Mouse (Mus musculus) kidney, embryonic 14.5 days (tissue): Measurements from ENCODE around the gene Smoc1. TPM values are rescaled to one million over a fixed set of nuclear protein-coding genes. Genes with fewer than 3 reads are reported as not detected.

Source experiments
- ATAC-seq: fragments of 200-750 bp; cut with Nextera tagmentation; 2 replicates; pipeline ENCODE4 v1.8.0; 2017; ENCODE audit warnings: moderate number of reproducible peaks, mild to moderate bottlenecking, moderate TSS enrichment, moderate library complexity; ENCODE audit not compliant: low FRiP score, low TSS enrichment
- H3K27ac ChIP-seq: fragments of 300-500 bp; sonication (generic); 2 replicates; pipeline ENCODE4 v1.5.1; 2014; ENCODE audit warnings: low read depth, mild to moderate bottlenecking, low read length, moderate library complexity, mixed read lengths
- H3K27me3 ChIP-seq: fragments of 300-500 bp; sonication (generic); 2 replicates; pipeline ENCODE4 v1.6.1; 2014; ENCODE audit warnings: mild to moderate bottlenecking, low read length; ENCODE audit not compliant: control insufficient read depth, insufficient read depth
- H3K36me3 ChIP-seq: fragments of 300-500 bp; sonication (generic); 2 replicates; pipeline ENCODE4 v1.6.1; 2014; ENCODE audit warnings: low read length, mixed read lengths; ENCODE audit not compliant: control insufficient read depth, insufficient read depth
- H3K4me1 ChIP-seq: fragments of 300-500 bp; sonication (generic); 2 replicates; pipeline ENCODE4 v1.6.1; 2014; ENCODE audit warnings: low read length, mixed read lengths; ENCODE audit not compliant: control insufficient read depth, insufficient read depth
- H3K4me2 ChIP-seq: fragments of 300-500 bp; sonication (generic); replicated peaks from 2 replicates; pipeline ENCODE4 v1.6.1; 2014; ENCODE audit warnings: low read depth, mild to moderate bottlenecking, low read length
- H3K4me3 ChIP-seq: fragments of 300-500 bp; sonication (generic); 2 replicates; pipeline ENCODE4 v1.5.1; 2014; ENCODE audit warnings: mild to moderate bottlenecking, low read length
- H3K9ac ChIP-seq: fragments of 300-500 bp; sonication (generic); 2 replicates; pipeline ENCODE4 v1.6.1; 2014; ENCODE audit warnings: low read depth, mild to moderate bottlenecking, low read length, moderate library complexity
- H3K9me3 ChIP-seq: fragments of 300-500 bp; sonication (generic); 2 replicates; pipeline ENCODE4 v1.6.1; 2016; ENCODE audit warnings: low read length; ENCODE audit not compliant: control insufficient read depth
- WGBS: fragments of 180-500 bp; shearing (Covaris S2); extraction: QIAGEN DNeasy Blood & Tissue Kit; methylation state at CpG from one replicate; pipeline ENCODE4 v1.1.7; 2014; 5-methylcytosine and 5-hydroxymethylcytosine counted together
- polyA plus RNA-seq: library from polyadenylated mRNA; unstranded; fragments of >200 nt; fragmentation: Nextera tagmentation; extraction: Ambion mirVana; gene quantifications from 2 replicates; pipeline ENCODE4 v1.2.1, GENCODE M21; 2014

Smoc1 gene
- polyA plus RNA-seq, 1 experiment from 2014 or later, result 1.0 TPM

GRCm38 (mm10) chr12:81223276-81223675 is 196.7 kb downstream of the Smoc1 start:
- no peak for ATAC-seq

DNA sequence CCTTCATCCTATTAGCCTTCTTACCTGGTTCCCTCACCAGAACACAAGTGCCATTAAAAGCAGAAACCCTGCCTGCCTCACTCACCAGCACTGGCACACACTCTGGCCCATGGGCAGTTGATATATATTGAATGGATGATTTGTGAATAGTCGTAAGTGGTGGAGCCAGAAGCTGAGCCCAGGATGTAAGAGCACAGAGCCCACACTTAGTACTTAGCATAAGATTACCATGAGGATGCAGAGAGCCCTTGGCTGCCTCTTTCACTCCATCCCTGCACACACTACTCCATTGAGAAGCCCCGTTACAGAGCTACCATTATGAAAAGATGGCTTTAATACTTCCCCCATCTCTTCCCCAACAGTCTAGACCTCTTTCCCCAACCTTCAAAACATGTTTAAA is 198.2 kb downstream of the Smoc1 start:
- H3K36me3 ChIP-seq, result no peaks in the 10 kb centered on the region
- no peaks in the 10 kb centered on the region for H3K4me1 ChIP-seq
- 89% methylated on average over 2 of the region's 2 CpGs for WGBS
- no peaks in the 10 kb centered on the region for H3K9me3 ChIP-seq
- ATAC-seq, result no peak
- H3K4me2 ChIP-seq, result no peak overlapping the region
- H3K9ac ChIP-seq, result no peak overlapping the region
- no peak overlapping the region for H3K27ac ChIP-seq
- no peak overlapping the region for H3K4me3 ChIP-seq
- no peaks in the 10 kb centered on the region for H3K27me3 ChIP-seq

More at GRCm38 (mm10) chr12:81223276-81223675, 196.7 kb downstream of the Smoc1 start:
- WGBS, result 66% methylated on average over 2 of the region's 2 CpGs
- Histone ChIP-seq H3K9me3 (no peaks in the 10 kb centered on the region), H3K4me2 (no peak overlapping the region), H3K36me3 (no peaks in the 10 kb centered on the region), H3K27ac (no peak overlapping the region), H3K9ac (no peak overlapping the region), H3K4me3 (no peak overlapping the region), H3K27me3 (no peaks in the 10 kb centered on the region), H3K4me1 (no peaks in the 10 kb centered on the region)

DNA sequence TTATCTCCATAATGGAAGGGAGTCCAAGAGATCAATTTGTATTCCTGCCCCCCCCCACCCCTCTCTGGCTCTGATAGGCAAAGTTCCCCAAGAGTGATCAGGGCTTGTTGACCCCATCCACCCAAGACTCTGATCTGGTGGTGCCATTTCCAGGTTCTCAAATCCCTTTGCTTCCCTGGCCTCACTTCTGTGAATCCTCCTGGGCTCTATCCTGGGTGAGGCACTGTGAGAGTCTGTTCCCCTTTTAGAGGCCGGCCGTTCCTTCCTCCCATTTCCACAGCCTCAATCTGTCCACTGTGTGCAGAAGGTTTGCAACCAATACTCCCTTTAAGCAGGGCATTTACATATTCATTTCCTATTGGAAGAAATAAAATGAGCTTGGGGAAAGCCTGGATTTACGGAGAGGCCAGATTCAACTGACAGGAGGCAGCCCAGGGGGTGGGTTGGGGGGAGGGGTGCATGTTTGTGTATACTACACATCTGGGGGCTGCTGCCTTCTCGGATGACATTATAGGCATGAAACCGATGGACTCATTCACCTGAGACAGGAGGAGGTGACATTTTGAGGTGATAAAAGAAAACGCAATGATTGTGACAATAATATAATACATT is 199.5 kb downstream of the Smoc1 start:
- H3K4me3 ChIP-seq, result no peak overlapping the region
- no peak overlapping the region for H3K4me2 ChIP-seq
- H3K9me3 ChIP-seq, result no peaks in the 10 kb centered on the region
- H3K27me3 ChIP-seq, result 0 out of 2 replicates have a peak, but pooled peaks cover 3% of the 10 kb centered on the region
- H3K36me3 ChIP-seq, result no peaks in the 10 kb centered on the region
- H3K9ac ChIP-seq, result no peak overlapping the region
- no peak overlapping the region for H3K27ac ChIP-seq
- WGBS, result 27% methylated on average over 6 of the region's 6 CpGs
- no peak for ATAC-seq
- no peaks in the 10 kb centered on the region for H3K4me1 ChIP-seq

DNA sequence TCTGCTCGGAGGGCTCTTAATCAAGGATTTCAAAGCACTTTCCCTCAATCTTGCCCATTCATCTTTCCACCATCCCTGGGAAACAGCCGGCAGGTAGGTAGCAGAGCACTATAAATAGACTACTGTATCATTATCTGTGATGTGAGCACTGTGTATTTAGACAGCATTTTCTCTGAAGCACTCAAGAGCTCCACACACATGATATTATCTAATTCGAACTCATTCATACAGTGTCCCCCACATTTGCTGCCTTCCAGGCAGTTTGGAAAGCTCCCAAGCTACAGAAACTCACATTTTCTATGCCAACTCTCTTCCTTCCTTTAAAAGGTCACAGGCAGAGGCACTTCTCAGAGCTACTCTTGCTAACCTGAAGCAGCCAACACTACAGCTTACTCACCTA is 200.0 kb downstream of the Smoc1 start:
- 72% methylated on average over 3 of the region's 3 CpGs for WGBS
- H3K9ac ChIP-seq, result no peak overlapping the region
- no peak overlapping the region for H3K4me3 ChIP-seq
- H3K27ac ChIP-seq, result no peak overlapping the region
- H3K9me3 ChIP-seq, result no peaks in the 10 kb centered on the region
- H3K27me3 ChIP-seq, result 0 out of 2 replicates have a peak, but pooled peaks cover 3% of the 10 kb centered on the region
- no peaks in the 10 kb centered on the region for H3K36me3 ChIP-seq
- H3K4me1 ChIP-seq, result no peaks in the 10 kb centered on the region
- no peak overlapping the region for H3K4me2 ChIP-seq
- ATAC-seq, result no peak

- WGBS, result 83% methylated on average over 5 of the region's 5 CpGs
- no peak overlapping the region for H3K27ac ChIP-seq
- ATAC-seq, result no peak
Observed at GRCm38 (mm10) chr12:81227767-81228460, 201.3 kb downstream of the Smoc1 start.

DNA sequence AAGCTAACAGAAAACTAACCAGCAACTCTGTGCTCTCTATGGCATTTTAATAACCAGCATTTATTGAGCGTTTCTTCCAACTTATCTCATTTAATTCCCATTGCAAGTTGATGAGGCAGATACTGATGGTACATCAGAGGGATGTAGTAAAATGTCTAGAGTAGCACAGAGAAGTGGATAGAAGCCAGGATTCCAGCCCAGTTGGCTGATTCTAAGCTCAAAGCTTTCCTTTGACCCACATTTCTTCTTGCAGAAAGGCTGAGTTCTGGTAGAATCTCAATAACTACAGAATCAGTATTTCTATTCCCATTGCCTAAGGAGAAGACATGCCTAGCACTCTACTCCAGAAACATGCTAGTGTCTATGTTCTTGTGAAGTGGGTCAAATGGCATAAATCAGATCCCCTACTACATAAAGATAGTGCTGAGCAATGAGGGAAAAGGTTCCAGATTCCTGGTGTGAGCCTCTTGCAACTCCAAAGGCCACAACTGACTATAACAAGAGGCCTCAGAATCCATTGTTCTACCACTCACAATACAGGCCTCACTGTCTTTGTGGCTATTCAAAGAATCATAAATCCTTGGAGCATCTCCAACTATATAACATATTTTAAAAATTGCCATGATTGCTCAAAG is 207.3 kb downstream of the Smoc1 start:
- WGBS, result 93% methylated on average over 1 of the region's 1 CpGs
- no peaks in the 10 kb centered on the region for H3K36me3 ChIP-seq

More at GRCm38 (mm10) chr12:81227767-81228460, 201.3 kb downstream of the Smoc1 start:
- Histone ChIP-seq H3K9ac (no peak overlapping the region), H3K4me2 (no peak overlapping the region), H3K9me3 (no peaks in the 10 kb centered on the region), H3K4me3 (no peak overlapping the region), H3K4me1 (no peaks in the 10 kb centered on the region), H3K27me3 (0 out of 2 replicates have a peak, but pooled peaks cover 3% of the 10 kb centered on the region), H3K36me3 (no peaks in the 10 kb centered on the region)

DNA sequence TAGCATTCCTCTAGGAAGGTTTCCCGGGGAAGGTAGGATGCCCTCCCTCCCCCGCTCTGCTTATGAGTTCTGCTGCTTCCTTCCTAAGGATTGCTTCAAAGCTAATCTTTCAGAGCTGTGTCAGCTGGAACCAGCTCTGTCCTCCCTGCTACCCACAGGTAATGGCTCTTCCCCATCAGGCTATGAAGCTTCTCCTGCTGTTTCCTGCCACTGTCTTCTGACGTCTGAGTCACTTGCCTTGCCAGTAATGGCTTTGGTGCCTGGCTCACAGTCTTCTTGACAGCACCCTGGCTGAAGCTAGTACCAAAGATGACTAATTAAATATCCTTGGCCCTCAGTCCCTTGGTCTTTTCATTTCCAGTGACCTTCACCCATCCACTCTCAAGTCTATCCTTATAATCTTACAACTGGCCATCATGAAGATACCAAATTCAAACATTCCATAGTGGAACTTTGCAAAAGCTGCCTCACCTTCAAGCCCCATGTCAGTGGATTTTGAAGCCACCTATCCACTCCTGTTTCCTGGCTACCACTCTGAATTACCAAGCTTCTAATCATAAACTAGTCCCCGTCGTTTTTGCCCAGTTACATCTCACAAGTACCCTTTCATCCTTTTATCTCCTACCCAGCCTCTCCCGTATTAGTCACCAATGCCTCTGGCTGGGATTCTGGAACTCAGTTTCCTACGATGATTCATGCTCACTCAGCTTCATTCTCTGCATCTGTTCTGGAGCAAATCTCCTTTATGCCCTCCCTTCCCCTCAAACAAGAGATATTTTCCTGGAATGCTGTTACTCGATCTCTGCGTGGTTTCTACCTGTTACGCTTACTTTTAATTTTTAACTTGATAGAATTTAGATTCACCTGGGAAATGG is 209.1 kb downstream of the Smoc1 start:
- Histone ChIP-seq H3K27ac (no peak overlapping the region), H3K27me3 (no peaks in the 10 kb centered on the region)

More for the DNA sequence above, 207.3 kb downstream of the Smoc1 start:
- H3K4me1 ChIP-seq, result no peaks in the 10 kb centered on the region
- no peak overlapping the region for H3K4me2 ChIP-seq
- H3K27me3 ChIP-seq, result 0 out of 2 replicates have a peak, but pooled peaks cover 3% of the 10 kb centered on the region
- no peak overlapping the region for H3K4me3 ChIP-seq
- no peak overlapping the region for H3K9ac ChIP-seq
- ATAC-seq, result no peak
- H3K9me3 ChIP-seq, result no peaks in the 10 kb centered on the region
- H3K27ac ChIP-seq, result no peak overlapping the region

More for the DNA sequence above, 209.1 kb downstream of the Smoc1 start:
- no peak overlapping the region for H3K4me3 ChIP-seq
- no peak for ATAC-seq
- no peak overlapping the region for H3K9ac ChIP-seq
- 83% methylated on average over 10 of the region's 10 CpGs for WGBS
- H3K36me3 ChIP-seq, result no peaks in the 10 kb centered on the region
- H3K4me2 ChIP-seq, result no peak overlapping the region
- no peaks in the 10 kb centered on the region for H3K9me3 ChIP-seq
- no peaks in the 10 kb centered on the region for H3K4me1 ChIP-seq
